Mouse (Mus musculus): ENCODE measurements around the gene Upk3b. TPM values are rescaled to one million over a fixed set of nuclear protein-coding genes. Genes with fewer than 3 reads are reported as not detected.

Upk3b gene
- total and polyA plus RNA-seq, 2 experiments from 2014 or later: 21.1 to 40.6 TPM

GRCm38 (mm10) chr5:136069411-136069810 is 31.1 kb downstream of the Upk3b start:
- Histone ChIP-seq H3K9me3 (replicated peaks; ENCODE audit: control insufficient read depth, low read length) (no peaks in the 10 kb centered on the region), H3K27me3 (ENCODE audit: control insufficient read depth, insufficient read depth, low read length) (no peaks in the 10 kb centered on the region), H3K9ac (replicated peaks; ENCODE audit: low read depth, low read length) (no peak overlapping the region), H3K4me1 (ENCODE audit: control insufficient read depth, insufficient read depth) (no peaks in the 10 kb centered on the region), H3K4me2 (ENCODE audit: low read depth, low read length) (no peak overlapping the region), H3K36me3 (replicated peaks; ENCODE audit: control insufficient read depth, insufficient read depth, low read length) (no peaks in the 10 kb centered on the region), H3K27ac (ENCODE audit: low read depth) (no peak overlapping the region), H3K4me3 (ENCODE audit: low read depth, low read length) (no peak overlapping the region)
- DNase-seq (ENCODE audit: low spot score) (no peak), ATAC-seq (ENCODE audit: insufficient read depth, low read depth) (no peak)
- TF ChIP-seq CTCF (IDR thresholded peaks at IDR 0.05; ENCODE audit: low read depth) (no peak), EP300 (IDR thresholded peaks at IDR 0.05; ENCODE audit: low read depth) (no peak)
- WGBS: 64% methylated on average over 2 of the region's 2 CpGs

GRCm38 (mm10) chr5:136073051-136073450 is 34.8 kb downstream of the Upk3b start:
- no peak for DNase-seq (ENCODE audit: low spot score)
- Histone ChIP-seq H3K4me2 (ENCODE audit: low read depth, low read length) (no peak overlapping the region), H3K4me1 (ENCODE audit: control insufficient read depth, insufficient read depth) (no peaks in the 10 kb centered on the region), H3K4me3 (ENCODE audit: low read depth, low read length) (no peak overlapping the region), H3K27ac (ENCODE audit: low read depth) (no peak overlapping the region), H3K36me3 (replicated peaks; ENCODE audit: control insufficient read depth, insufficient read depth, low read length) (no peaks in the 10 kb centered on the region), H3K9ac (replicated peaks; ENCODE audit: low read depth, low read length) (no peak overlapping the region), H3K9me3 (replicated peaks; ENCODE audit: control insufficient read depth, low read length) (no peaks in the 10 kb centered on the region), H3K27me3 (ENCODE audit: control insufficient read depth, insufficient read depth, low read length) (no peaks in the 10 kb centered on the region)
- TF ChIP-seq EP300 (IDR thresholded peaks at IDR 0.05; ENCODE audit: low read depth) (no peak), CTCF (IDR thresholded peaks at IDR 0.05; ENCODE audit: low read depth) (no peak)
- WGBS: 38% methylated on average over 6 of the region's 6 CpGs
- ATAC-seq (ENCODE audit: insufficient read depth, low read depth): no peak

GRCm38 (mm10) chr5:136073526-136073925 is 35.2 kb downstream of the Upk3b start:
- no peak overlapping the region for H3K4me3 ChIP-seq (ENCODE audit: low read depth, low read length)
- H3K9ac ChIP-seq (replicated peaks; ENCODE audit: low read depth, low read length): no peak overlapping the region
- H3K27me3 ChIP-seq (ENCODE audit: control insufficient read depth, insufficient read depth, low read length): no peaks in the 10 kb centered on the region
- ATAC-seq (ENCODE audit: insufficient read depth, low read depth): no peak
- no peaks in the 10 kb centered on the region for H3K9me3 ChIP-seq (replicated peaks; ENCODE audit: control insufficient read depth, low read length)
- no peak for DNase-seq (ENCODE audit: low spot score)
- no peak overlapping the region for H3K27ac ChIP-seq (ENCODE audit: low read depth)
- H3K4me2 ChIP-seq (ENCODE audit: low read depth, low read length): no peak overlapping the region
- 64% methylated on average over 11 of the region's 11 CpGs for WGBS
- TF ChIP-seq CTCF (IDR thresholded peaks at IDR 0.05; ENCODE audit: low read depth) (no peak), EP300 (IDR thresholded peaks at IDR 0.05; ENCODE audit: low read depth) (no peak)
- H3K4me1 ChIP-seq (ENCODE audit: control insufficient read depth, insufficient read depth): no peaks in the 10 kb centered on the region
- no peaks in the 10 kb centered on the region for H3K36me3 ChIP-seq (replicated peaks; ENCODE audit: control insufficient read depth, insufficient read depth, low read length)

GRCm38 (mm10) chr5:136075076-136075475 is 36.8 kb downstream of the Upk3b start:
- no peak for TF ChIP-seq EP300 (IDR thresholded peaks at IDR 0.05; ENCODE audit: low read depth)
- no peak for TF ChIP-seq CTCF (IDR thresholded peaks at IDR 0.05; ENCODE audit: low read depth)
- no peaks in the 10 kb centered on the region for H3K36me3 ChIP-seq (replicated peaks; ENCODE audit: control insufficient read depth, insufficient read depth, low read length)
- H3K27ac ChIP-seq (ENCODE audit: low read depth): no peak overlapping the region
- H3K9me3 ChIP-seq (replicated peaks; ENCODE audit: control insufficient read depth, low read length): no peaks in the 10 kb centered on the region
- DNase-seq (ENCODE audit: low spot score) (no peak), ATAC-seq (ENCODE audit: insufficient read depth, low read depth) (no peak)
- no peaks in the 10 kb centered on the region for H3K4me1 ChIP-seq (ENCODE audit: control insufficient read depth, insufficient read depth)
- H3K4me2 ChIP-seq (ENCODE audit: low read depth, low read length): no peak overlapping the region
- H3K27me3 ChIP-seq (ENCODE audit: control insufficient read depth, insufficient read depth, low read length): no peaks in the 10 kb centered on the region
- no peak overlapping the region for H3K4me3 ChIP-seq (ENCODE audit: low read depth, low read length)
- H3K9ac ChIP-seq (replicated peaks; ENCODE audit: low read depth, low read length): no peak overlapping the region
- WGBS: 74% methylated on average over 5 of the region's 5 CpGs

- WGBS: 36% methylated on average over 7 of the region's 7 CpGs
- no peak for DNase-seq (ENCODE audit: low spot score)
- H3K4me3 ChIP-seq (ENCODE audit: low read depth, low read length): no peak overlapping the region
- TF ChIP-seq CTCF (IDR thresholded peaks at IDR 0.05; ENCODE audit: low read depth): no peak
- no peak for TF ChIP-seq EP300 (IDR thresholded peaks at IDR 0.05; ENCODE audit: low read depth)
- no peak overlapping the region for H3K27ac ChIP-seq (ENCODE audit: low read depth)
- no peaks in the 10 kb centered on the region for H3K9me3 ChIP-seq (replicated peaks; ENCODE audit: control insufficient read depth, low read length)
- no peak for ATAC-seq (ENCODE audit: insufficient read depth, low read depth)
- no peaks in the 10 kb centered on the region for H3K27me3 ChIP-seq (ENCODE audit: control insufficient read depth, insufficient read depth, low read length)
- no peaks in the 10 kb centered on the region for H3K4me1 ChIP-seq (ENCODE audit: control insufficient read depth, insufficient read depth)
- H3K9ac ChIP-seq (replicated peaks; ENCODE audit: low read depth, low read length): no peak overlapping the region
- H3K4me2 ChIP-seq (ENCODE audit: low read depth, low read length): no peak overlapping the region
- H3K36me3 ChIP-seq (replicated peaks; ENCODE audit: control insufficient read depth, insufficient read depth, low read length): no peaks in the 10 kb centered on the region
Observed at GRCm38 (mm10) chr5:136076284-136076683, 38.0 kb downstream of the Upk3b start.

- no peak overlapping the region for H3K4me2 ChIP-seq (ENCODE audit: low read depth, low read length)
- DNase-seq (ENCODE audit: low spot score) (no peak), ATAC-seq (ENCODE audit: insufficient read depth, low read depth) (no peak)
- no peaks in the 10 kb centered on the region for H3K4me1 ChIP-seq (ENCODE audit: control insufficient read depth, insufficient read depth)
- no peaks in the 10 kb centered on the region for H3K27me3 ChIP-seq (ENCODE audit: control insufficient read depth, insufficient read depth, low read length)
- H3K9me3 ChIP-seq (replicated peaks; ENCODE audit: control insufficient read depth, low read length): no peaks in the 10 kb centered on the region
- H3K36me3 ChIP-seq (replicated peaks; ENCODE audit: control insufficient read depth, insufficient read depth, low read length): no peaks in the 10 kb centered on the region
- 54% methylated on average over 9 of the region's 9 CpGs for WGBS
- no peak overlapping the region for H3K4me3 ChIP-seq (ENCODE audit: low read depth, low read length)
- TF ChIP-seq EP300 (IDR thresholded peaks at IDR 0.05; ENCODE audit: low read depth) (no peak), CTCF (IDR thresholded peaks at IDR 0.05; ENCODE audit: low read depth) (no peak)
- H3K9ac ChIP-seq (replicated peaks; ENCODE audit: low read depth, low read length): no peak overlapping the region
- H3K27ac ChIP-seq (ENCODE audit: low read depth): peak overlapping the region; percentile 36
Observed at GRCm38 (mm10) chr5:136077001-136077550, 38.8 kb downstream of the Upk3b start.
